Mouse (Mus musculus) testis, postnatal 10 days (tissue): Measurements from ENCODE around the gene Wdr41.

Experiments used
- DNase-seq: peaks from one replicate; pipeline ENCODE4 v3.0.0; 2021; ENCODE audit warnings: low spot score

Wdr41 gene

DNA sequence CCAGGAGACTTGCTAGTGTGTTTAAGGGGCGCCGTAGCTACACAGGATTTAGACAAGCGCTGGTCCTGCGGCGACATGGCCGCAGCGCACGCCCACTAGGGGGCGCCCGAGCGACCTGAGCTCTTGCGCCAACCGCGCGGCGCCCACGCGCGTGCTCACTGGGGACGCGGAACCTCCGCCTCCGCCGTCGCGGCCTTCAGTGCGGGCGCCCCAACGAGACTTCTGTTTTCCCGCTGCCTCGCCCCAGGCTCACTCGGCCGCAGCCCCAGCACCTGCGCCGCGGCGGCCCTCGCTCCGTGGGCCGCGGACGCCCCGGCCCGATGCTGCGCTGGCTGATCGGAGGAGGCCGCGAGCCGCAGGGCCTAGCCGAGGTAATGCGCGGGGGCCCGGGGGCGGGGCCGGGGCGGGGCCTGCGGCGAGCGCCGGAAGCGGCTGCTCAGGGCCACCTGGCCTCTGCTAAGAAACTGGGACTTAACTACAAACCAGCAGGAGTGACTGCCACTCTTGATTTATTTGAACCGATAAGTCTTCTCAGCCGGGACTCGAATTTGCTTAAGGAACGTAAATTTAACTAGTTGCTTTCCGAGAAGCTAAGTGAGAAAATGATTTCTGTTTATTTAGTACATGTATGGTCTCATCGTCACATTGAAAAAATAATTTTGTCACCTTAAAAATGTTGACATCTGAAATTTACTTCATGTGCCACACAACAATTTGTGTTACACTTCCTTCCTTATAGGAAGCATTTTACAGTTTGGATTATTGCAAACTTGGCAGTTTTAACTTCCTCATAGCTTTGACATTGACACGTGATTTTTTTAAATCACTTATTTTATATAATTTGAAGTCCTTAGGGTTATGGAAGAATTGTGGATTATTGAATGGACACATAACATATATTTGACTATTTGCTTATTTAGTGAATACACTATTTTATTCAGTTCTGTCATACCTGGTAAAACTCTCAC, at the start of gene Wdr41:
Gene Wdr41 (plus strand): TSS at position 126 of the 968 bp plus-strand sequence.
- DNase-seq: peak; percentile 94

DNA sequence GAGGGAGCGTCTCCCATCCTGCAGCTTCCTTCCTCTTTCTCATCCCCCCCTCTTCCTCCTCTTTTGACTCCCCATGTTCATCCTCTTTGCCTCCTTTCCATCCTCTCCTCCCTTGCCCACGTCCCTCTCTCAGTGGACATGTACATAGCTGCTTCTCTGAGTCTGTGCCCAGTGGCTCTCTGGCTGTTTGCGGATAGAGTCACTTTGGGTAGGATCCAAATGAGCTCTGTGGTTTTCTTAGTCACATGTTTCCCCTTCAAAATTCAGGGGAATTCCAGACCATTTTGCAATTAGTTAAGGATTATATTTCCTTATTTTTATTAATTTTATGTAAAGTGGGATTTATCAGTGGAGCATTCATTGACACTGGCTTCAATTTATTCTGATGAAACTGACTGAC, 48.1 kb upstream of the Wdr41 start:
- DNase-seq: no peak

DNA sequence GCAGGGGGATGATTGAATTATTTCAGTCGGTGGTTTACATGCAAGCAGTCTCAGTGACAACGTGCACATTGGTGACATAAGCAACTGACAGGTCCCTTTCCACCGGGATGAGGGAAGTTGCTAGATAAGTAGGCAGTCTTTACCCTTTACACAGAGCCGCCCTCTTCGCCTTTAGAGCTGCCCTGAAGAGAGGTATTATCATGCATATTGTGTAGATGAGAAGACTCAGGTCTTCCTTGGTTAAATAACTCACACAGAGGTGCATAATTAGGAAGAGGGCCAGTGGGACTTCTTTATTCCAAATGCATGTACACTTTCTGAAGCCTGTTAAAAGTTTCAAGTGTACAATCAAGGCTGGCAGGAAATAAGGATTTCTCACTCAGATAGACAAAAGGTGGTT, 37.7 kb upstream of the Wdr41 start:
- DNase-seq: no peak

DNA sequence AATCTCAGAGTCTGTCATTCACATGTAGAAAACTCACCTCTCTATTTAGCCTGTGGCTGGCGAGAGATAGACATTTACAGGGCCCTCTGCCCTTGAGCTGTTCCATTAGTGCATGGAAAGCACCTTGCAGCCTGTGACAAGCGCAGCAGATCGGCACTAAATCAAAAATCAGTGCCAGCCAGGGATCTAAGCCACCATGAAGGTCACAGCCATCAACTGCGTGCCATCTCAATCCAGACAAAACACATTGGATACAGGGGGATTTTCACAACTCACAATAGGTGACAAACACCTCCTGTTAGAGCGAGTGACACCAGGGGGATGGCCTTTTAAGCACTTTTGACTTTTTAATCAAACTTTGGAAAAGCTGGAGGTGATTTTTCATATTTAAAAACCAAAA, 36.0 kb upstream of the Wdr41 start:
- no peak for DNase-seq

DNA sequence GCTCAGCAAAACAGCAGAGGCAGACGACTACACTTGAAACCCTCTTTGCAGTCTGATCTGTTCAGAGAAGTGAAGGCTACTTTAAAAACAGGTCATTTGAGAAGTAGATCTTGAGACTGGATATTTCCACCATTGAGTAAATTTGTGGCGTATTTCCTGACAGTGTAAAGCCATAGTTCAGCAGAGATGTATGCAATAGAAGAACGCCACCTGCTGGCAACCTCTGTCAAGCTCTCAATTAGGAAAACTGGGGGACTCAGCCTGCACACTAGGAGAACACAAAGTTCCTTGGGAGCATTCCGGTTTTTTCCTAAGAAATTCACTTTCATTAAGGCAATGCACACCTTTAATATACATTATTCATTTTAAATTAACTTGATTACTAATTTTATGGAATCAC, 34.9 kb upstream of the Wdr41 start:
- peak; percentile 81 for DNase-seq

DNA sequence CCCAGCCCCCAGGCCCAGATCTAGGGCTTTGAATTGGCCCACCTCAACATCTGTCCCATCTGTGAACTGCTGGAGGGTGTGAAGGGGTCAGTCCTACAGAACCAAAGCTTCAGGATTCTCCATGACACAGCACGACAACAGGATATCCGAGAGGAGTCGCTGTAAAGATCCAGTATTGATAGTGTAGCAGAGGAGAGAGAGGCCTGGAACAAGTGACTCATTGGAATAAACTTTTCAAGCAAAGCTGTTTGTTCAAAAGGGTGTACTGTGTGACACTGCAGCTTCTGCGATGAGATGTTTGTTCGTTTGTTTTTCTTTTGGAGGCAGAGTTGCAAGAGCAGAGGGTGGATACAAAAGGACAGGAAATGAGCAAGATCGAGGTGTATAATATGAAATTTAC, 20.2 kb upstream of the Wdr41 start:
- DNase-seq: no peak

DNA sequence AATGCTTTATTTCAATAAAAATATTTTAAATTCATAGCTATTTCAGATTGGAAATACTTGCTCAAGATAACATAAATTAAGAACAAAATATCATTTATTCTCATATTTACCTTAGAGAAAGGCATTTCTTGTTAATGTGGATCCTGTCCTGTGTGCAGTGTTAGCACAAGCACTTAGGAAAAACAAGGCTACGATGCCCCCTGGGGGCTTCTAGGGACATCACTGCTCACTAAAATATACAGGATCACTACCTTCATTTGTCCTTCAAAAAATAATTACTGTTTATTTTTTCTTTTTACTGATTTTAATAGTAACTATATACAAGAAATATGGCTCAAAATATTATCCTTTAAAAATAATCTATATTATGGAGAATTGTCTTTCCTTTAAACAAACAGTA, 18.2 kb upstream of the Wdr41 start:
- DNase-seq: no peak

DNA sequence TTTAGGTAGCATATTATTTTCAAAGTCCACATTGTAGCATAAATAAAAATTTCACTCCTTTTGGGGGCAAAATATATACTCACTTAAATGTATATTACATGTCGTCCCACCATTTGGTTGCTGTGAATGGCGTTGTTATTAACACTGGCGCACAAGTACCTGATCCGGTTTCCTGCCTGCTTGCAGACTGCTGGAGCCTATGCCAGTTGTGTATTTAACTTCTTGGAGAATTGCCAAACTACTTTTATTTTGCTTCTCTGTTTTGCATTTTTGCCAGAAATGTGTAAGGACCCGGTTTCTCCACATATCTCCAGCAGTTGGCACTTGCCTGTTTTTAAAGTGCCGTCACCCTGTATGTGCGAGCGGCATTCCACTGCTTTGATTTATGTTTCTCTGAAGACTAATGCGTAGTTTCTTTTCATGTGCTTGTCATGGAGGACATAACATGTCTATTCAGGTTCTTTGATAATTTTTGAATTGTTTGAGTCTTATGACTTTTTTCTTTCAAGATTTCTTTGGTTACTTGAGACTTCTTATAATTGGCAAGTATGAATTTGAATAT, 6.1 kb upstream of the Wdr41 start:
- no peak for DNase-seq

DNA sequence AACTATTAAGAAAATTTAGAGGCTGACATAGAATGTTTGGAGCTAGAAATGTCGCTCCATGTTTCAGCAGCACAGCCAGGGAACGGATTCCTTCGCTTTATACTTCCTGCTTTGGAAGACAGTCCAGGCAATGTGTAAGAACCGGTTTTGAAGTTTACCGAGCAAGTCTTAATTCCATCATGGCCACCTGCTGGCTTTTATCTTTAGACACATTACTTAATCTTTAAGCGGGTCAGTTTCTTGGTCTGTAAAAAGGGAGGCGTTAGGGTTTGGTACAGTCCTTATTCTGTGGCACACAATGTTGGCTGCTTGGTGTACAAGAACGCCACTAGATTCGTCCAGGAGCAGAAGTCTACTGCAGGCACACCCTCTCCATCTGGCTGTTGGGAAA, 321 bp upstream of the Wdr41 start:
- no peak for DNase-seq

DNA sequence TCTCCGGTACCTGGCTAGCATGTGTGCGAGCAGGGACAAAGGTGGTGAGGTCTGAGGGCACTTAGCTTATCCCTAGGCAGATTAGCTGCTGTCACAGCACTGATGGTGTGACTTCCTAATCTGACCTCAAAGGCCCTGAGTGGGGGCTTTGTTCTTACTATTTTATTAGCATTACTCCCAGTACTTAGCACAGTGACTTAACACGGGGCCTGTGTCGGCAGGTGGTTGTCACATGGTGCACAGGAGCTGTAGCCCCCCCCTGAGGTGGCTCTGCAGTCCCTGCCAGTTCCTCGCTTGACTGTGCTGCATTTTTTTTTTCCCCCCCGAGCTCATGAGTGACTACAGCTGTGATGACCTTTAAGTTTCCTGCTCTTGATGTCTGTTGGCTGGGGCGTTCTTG, 2.9 kb downstream of the Wdr41 start:
- no peak for DNase-seq

DNA sequence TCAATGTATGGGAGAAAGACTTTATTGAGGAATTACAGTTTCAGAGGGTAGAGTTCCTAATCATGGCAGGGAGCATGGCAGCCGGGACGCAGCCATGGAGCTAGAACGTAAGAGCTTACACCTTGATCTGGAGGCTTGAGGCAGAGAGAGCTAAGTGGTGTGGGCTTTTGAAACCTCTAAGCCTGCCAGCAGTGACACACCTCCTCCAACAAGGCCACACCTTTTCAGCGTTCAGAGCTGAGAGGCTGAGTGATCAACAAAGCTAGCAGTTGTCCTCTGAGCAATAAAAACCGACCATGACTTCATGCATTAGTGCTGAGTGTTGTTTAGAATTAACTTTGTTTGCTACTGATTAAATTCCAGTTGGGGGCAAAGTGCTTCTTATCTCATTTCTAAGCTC, 14.4 kb downstream of the Wdr41 start:
- DNase-seq: no peak

DNA sequence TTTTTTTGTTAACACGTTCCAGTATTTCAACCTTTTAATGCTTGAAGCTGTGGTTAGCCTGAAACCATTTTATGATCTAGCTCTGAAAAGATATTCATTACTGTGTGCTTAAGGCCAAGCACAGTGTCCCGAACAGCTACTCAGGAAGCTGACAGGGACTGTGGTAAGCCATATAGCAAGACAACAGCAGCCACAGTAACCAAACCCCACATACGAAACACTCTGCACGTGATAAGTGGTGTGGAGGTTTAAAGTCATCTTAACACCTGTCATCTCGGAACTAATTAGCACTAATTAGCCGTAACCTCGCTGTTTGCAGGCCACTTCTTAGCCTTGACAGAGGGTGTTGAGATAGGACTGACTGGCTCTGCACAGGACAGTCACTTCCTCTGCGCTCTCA, 31.1 kb downstream of the Wdr41 start:
- no peak for DNase-seq

DNA sequence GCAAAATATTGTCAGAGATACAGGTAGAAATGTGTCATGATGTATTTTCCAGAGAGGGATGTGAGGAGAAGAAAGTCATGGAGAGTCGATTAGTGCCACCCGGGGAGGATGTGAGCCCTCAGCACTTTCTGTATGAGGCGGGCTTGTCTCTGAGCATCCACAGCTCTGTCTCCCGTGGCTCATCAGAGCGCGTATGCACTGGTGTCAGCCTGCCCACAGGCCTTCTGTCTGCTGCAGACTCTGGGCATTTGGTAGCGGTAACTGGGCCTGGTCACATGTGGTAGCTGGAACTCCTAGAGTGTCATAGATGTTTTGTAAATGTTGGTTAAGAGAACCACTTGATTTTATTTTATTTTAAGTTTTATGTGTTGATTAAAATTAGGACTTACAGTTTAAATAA, 33.1 kb downstream of the Wdr41 start:
- DNase-seq: no peak

DNA sequence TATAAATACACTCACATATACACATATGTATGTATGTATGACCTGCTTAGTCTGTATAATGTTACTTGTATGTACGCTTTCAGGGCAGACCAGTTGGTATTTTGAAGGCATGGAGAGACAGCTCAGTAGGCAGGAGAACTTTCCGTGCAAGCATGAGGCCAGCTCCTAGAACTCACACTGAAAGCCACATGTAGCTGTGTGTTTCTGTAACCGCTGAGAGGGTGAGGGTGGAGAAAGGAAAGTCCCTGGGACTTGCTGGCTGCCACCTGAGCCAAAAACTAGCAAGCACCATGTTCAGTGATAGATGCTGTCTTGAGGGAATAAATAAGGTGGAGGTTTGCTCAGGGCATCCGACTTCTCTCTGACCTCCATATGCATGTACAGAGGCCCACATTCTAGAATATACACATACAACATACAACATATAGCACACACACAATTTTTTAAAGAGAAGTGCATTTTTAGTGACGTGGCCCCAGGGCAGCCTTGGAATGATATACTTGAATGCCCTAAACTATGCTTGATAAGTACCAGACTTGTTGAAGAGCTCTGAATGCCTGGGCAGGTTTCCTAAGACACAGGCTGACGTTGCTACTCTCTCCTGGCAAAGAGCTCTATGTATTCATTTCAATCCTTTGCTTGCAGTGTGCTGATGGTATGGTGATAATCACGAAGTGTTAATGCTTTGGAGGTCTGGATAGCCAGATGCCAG, 35.6 kb downstream of the Wdr41 start:
- no peak for DNase-seq

DNA sequence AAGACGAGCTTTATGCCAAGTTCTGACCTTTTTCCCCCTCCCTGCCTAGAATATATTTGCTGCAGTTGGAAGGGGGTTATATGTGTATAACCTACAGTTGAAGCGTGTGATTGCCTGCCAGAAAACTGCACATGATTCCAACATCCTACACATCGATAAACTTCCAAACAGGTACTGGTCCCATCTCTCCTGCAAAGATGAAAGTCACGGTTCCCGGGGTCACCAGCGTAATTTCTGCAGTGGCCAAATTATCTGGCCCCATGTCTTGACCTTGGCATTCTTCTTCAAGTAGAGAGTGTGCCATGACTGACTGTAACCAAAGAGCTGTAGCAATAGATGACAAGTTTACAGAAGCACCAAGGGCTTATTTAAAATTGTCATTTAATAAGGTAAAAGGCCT, 41.1 kb downstream of the Wdr41 start:
- no peak for DNase-seq

DNA sequence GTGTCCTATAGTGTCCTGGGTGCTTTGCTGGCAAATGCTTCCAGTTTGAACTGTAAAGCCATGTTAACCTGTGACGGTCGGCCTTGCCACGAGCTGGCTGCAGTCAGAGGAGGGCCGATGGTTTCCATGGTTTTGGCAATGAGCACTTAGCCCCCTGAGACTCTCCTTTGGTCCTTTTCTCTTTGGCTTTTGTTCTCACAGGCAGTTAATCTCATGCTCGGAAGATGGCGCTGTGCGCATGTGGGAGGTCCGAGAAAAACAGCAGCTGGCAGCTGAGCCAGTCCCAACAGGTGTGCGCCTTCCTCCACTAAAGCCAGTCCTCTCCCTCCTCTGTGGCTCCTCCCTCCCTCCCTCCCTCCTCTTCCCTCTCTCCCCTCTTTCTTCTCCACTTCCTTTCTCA, 41.8 kb downstream of the Wdr41 start:
- DNase-seq: peak; percentile 79

DNA sequence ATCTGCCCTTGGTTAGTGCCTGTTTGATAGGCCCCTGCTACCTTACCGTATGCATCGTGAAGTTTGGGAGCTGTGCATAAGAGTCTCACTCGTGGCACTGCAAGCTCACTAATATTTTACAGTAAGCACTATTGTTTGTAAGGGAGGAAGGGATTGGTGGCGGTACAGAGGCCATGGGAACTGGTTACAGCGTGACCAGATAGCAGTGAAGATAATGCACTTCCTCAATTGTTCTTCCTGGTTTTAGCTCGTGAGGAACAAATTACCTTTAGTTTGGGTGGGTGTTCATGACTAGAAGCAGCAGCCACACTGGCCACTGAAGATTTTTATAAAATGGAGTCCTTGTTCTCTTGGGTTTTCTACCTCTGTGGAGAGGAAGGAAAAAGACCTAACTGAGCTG, 43.2 kb downstream of the Wdr41 start:
- DNase-seq: no peak

DNA sequence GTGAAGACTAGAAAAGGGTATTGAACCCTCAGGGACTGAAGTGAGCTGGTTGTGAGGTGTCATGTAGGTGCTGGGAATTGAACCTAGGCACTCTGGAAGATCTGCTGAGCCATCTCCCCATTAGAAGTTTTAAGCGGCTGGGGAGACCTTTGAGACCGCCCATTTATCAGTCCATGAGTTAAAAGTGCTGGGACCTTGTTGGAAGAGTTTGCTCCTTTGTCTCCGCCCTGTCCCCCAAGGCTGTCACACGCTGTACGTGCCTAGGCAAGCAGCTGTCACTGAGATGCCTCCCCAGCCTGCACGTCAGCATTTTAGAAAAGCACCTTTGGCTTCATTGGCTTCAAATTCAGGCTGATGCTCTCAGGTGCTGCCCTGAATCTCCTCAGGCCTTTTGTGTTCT, 44.1 kb downstream of the Wdr41 start:
- DNase-seq: no peak

DNA sequence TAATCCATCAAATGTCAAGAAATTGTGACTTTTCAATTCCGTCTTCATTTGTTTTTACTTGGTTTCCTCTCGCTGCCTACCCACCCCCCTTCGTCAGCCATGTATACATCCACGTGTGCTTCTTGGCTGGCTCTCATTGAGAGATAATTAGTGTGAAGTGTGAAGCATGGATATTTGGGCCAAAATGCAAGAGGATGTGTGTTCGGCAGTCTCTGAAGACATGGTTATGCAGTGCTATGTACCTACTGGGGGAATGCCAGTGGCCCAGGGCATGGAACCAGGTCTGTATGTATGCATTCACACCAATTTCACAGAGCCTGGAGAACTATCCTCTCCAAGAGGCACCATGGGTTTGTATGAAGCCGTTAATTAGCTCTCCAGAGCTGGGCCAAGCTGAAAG, 54.7 kb downstream of the Wdr41 start:
- DNase-seq: no peak

DNA sequence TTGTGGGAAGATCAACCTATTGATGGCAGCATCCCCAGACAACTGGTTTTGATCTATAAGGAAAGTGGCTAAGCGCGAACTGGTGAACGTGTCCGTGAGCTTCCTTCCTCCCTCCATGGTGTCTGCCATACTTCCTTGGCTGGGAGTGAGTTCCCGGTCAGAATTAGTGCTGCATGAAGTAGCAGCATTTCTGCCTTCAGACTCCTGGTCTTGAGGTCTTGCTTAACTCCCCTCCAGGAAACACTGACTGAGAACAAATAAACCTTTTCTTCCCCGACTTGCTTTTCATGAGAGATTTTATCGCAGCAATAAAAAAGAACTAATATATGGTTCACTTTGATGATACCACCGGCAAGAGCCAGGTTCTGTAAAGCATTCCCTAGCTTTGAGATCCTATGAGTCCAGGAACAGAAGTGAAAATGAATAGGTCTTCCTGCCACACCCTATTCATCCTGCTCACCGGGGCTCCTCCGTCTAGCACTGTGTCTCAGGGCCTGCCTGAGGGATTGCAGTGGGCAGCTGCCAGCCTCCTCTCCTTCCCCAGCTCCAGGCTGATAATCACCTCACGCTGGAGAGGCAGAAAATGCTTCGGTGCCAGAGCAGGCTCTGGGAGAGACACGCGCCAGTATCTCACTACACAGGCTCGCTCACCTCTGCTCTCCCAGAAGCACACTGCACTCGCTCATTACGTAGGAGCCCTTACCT, 56.1 kb downstream of the Wdr41 start:
- no peak for DNase-seq

DNA sequence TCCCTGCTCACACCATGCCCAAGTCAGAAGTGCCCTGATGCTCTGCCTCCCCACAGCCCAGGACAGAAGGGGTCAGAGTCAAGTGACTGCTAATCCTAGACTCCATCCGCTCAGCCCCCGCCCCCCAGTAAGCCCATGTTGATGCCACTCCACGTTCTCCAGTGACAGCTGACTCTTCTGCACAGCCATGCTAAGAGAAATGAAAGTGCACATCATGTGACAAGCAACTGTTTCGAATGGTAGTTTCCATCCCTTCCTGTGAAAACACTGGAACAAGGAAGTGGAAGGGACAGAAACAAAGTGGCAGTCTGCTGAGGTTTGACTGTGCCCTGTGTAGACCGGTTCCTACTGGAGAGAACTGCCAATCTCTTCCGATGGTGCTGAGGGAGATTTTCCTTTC, 56.8 kb downstream of the Wdr41 start:
- no peak for DNase-seq

DNA sequence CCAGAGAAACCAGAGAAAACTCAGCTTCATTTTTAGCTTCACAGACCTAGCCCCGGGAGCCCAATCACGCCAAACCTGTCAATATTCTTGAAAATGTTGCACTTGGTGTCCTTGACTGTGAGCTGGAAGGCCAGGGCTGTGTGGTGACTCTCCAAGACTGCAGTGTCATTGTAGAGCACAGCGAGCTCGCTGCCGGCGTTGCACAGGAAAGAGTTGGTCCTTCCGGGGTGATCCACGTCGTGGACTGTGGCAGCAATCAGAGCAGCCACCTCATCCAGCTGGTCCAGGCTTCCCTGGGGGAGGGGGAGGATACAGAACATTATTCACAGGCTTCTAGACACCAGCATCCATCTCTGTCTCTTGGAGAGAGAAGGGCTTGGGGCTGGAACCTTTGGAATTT, 58.0 kb downstream of the Wdr41 start:
- no peak for DNase-seq

DNA sequence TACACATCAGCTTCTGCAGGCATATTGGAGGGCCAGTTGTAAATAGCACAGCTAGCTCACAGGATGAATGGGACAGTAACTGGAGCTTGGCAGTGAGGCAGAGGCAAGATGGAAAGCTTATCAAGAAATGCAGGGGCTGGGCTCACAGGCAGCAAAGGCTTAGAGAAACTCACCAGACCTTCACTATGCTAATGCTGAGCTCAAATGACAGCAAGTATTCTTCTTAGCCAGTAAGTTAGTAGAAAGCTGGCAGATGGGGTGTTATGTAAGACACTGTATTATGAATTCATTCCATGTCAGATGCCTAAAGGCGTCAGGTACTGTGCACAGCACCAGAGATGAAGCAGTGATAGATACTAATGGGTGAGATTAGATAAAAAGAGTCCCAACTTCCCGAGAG, 58.6 kb downstream of the Wdr41 start:
- no peak for DNase-seq
